Mouse (Mus musculus): Measurements from ENCODE around the gene Smurf1. TPM values are rescaled to one million over a fixed set of nuclear protein-coding genes. Genes with fewer than 3 reads are reported as not detected.
A peak's percentile ranks its signal among the peaks of the same experiment; 100 is the strongest.

Smurf1 gene
- polyA plus RNA-seq, 1 experiment from 2014 or later: 17.5 TPM

DNA sequence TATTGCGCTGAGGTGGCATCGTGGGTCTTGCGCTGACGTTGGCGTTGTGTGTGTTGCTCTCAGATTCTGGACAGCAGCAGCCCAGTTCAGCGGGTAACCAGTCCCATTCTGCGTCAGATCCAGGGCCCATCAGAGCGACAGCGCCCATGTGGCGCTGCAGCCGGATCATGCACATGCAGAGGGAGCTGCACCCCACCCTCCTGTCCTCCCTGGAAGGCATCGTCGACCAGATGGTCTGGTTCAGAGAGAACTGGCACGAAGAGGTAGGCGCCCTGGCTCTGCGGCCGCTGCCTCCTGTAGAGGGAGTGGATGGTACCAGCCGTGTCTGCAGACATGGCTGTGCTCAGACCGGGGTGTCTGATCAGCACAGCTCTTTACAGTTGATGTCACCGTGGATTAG is 120.3 kb downstream of the Smurf1 start:
- Histone ChIP-seq H3K36me3 (peaks cover 100% of the 10 kb centered on the region), H3K4me3 (no peak overlapping the region), H3K27ac (no peak overlapping the region), H3K4me1 (replicated peaks) (no peaks in the 10 kb centered on the region), H3K27me3 (ENCODE audit: insufficient read depth, poor library complexity, severe bottlenecking) (no peaks in the 10 kb centered on the region), H3K9me3 (no peaks in the 10 kb centered on the region)
- no peak for DNase-seq (ENCODE audit: low spot score)
- 97% methylated on average over 20 of the region's 20 CpGs for WGBS

DNA sequence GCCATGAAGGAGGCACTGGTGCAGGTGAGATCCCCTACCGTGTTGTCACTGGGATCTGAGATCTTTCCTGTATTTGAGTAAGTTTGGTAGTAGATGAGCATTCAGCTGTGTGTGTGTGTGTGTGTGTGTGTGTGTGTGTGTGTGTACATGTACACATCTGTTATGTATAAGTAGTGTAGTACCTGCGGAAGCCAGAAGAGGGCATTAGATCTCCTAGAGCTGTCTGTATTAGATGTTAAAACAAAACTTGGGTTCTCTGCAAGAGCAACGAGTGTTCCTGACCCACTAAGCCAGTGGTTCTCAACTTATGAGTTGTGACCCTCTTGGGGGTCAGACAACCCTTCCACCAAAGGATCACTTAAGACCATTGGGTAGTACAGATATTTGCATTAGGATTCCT is 129.5 kb downstream of the Smurf1 start:
- H3K9me3 ChIP-seq: no peaks in the 10 kb centered on the region; the same call in 1 of the 2 replicates
- H3K4me3 ChIP-seq: no peak overlapping the region
- WGBS: 94% methylated on average over 3 of the region's 3 CpGs
- H3K36me3 ChIP-seq: peaks cover 100% of the 10 kb centered on the region
- H3K4me1 ChIP-seq (replicated peaks): no peaks in the 10 kb centered on the region
- peak; percentile 11 for DNase-seq (ENCODE audit: low spot score)
- H3K27ac ChIP-seq: no peak overlapping the region
- no peaks in the 10 kb centered on the region for H3K27me3 ChIP-seq (ENCODE audit: insufficient read depth, poor library complexity, severe bottlenecking)

DNA sequence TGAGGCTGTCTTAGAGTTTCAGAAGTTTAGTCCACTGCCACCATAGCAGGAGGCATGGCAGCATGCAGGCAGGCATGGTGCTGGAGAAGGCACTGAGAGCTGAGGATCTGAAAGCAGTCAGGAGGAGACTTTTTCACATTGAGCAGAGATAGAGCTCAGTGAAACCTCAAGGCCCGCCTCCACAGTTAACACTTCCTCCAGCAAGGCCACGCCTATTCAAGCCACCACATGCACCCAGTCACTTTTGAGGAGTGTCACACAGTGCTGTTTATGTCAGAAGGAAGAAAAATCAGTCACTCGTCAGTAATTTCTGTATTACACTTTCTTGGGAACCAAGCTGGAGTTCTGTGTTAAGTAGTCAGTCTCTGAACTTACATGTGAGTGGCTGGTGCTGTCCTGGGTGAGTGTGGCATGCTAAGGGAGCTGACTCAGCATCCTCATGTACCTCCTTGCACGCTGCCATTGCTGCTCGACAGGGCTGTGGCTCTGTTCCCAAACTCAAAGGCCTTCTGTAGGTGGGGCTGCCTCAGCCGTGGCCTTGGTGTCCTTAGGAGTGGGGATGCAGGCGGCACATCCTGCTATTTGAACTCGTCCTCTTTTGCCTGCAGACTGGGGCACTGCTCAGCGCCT is 133.7 kb downstream of the Smurf1 start:
- Histone ChIP-seq H3K36me3 (peaks cover 100% of the 10 kb centered on the region), H3K27me3 (ENCODE audit: insufficient read depth, poor library complexity, severe bottlenecking) (no peaks in the 10 kb centered on the region), H3K4me3 (no peak overlapping the region), H3K27ac (no peak overlapping the region), H3K4me1 (replicated peaks) (no peaks in the 10 kb centered on the region; the same call in 1 of the 2 replicates), H3K9me3 (no peaks in the 10 kb centered on the region; the same call in 1 of the 2 replicates)
- WGBS: 91% methylated on average over 9 of the region's 9 CpGs
- no peak for DNase-seq (ENCODE audit: low spot score)

DNA sequence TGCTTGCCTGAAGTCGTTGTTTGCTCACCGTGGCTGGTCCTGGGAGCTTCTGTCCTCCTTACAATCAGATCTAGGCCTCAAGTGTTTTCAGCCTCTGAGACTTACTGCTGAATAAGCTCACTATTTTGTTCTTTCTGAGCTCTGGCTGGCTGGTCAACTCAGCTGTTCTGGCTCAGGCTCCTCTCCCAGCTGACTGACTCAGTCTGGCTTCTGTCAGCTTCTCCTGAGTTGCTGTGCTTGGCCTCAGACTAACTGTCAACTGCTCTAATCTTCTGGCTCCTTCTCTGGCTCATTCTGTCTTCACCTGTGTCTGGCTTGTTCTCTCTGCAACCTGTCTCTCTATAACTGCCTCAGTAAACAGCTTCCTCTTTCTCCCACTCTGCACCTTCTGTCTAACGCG is 136.0 kb downstream of the Smurf1 start:
- H3K9me3 ChIP-seq: no peaks in the 10 kb centered on the region
- no peaks in the 10 kb centered on the region for H3K27me3 ChIP-seq (ENCODE audit: insufficient read depth, poor library complexity, severe bottlenecking)
- WGBS: 94% methylated on average over 4 of the region's 4 CpGs
- no peaks in the 10 kb centered on the region; the same call in 1 of the 2 replicates for H3K4me1 ChIP-seq (replicated peaks)
- no peak overlapping the region for H3K4me3 ChIP-seq
- peaks cover 100% of the 10 kb centered on the region for H3K36me3 ChIP-seq
- no peak overlapping the region for H3K27ac ChIP-seq
- DNase-seq (ENCODE audit: low spot score): no peak

DNA sequence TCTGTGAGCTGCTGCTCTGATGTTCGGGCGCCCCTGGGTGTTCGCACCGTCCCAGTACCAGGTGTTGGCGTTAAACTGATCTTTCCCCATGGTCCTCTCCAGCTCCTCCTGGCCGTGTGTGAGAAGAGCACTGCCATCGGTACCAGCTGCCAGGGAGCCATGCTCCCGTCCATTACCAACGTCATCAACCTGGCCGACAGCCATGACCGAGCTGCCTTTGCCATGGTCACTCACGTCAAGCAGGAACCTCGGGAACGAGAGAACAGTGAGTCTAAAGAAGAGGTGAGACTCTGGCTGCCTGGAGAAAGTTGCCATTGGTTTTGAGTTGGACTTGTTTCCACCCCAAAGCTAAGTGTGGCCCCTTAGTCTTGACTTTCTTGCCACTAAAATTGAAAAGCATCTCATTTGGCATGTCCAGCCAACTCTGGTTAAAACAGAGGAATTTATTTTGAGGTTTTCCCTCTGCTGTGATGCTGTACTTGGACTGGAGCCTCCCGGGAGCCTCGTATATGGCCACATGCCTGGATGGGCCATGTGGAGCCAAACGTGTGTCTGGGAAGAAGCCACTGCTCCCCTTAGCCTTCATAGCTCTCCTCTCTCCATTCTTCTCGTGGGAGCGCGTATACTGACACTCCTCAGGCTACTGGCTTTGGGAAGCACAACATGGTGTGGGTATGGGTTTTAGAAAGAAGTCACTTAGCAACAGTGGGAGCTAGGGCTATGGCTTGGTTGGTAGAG is 137.1 kb downstream of the Smurf1 start:
- no peak for DNase-seq (ENCODE audit: low spot score)
- no peaks in the 10 kb centered on the region; the same call in 1 of the 2 replicates for H3K4me1 ChIP-seq (replicated peaks)
- whole genome bisulfite sequencing: 95% methylated on average over 20 of the region's 20 CpGs
- H3K36me3 ChIP-seq: peaks cover 100% of the 10 kb centered on the region
- H3K9me3 ChIP-seq: no peaks in the 10 kb centered on the region
- no peak overlapping the region for H3K27ac ChIP-seq
- H3K4me3 ChIP-seq: no peak overlapping the region
- H3K27me3 ChIP-seq (ENCODE audit: insufficient read depth, poor library complexity, severe bottlenecking): no peaks in the 10 kb centered on the region

Other genes starting within 250 kb of the Smurf1 start
- 1.6 and 13.8 TPM in 2 replicates for gene Tmem130, start 204.0 kb downstream of the Smurf1 start, polyA plus RNA-seq (2016; fragmentation: Nextera tagmentation; extraction: Ambion mirVana)
- gene Trrap, start 198.1 kb downstream of the Smurf1 start, polyA plus RNA-seq (2016; fragmentation: Nextera tagmentation; extraction: Ambion mirVana): 80.3 and 80.7 TPM in 2 replicates
- 0.13 TPM in 1 of 2 replicates, not detected in the other for gene Gm4871, start 66.9 kb upstream of the Smurf1 start, polyA plus RNA-seq (2016; fragmentation: Nextera tagmentation; extraction: Ambion mirVana)
- not detected in 2 replicates for gene 1700018F24Rik, start 77.1 kb upstream of the Smurf1 start, polyA plus RNA-seq (2016; fragmentation: Nextera tagmentation; extraction: Ambion mirVana)
- 145 and 159 TPM in 2 replicates for gene Arpc1a, start 118.0 kb upstream of the Smurf1 start, polyA plus RNA-seq (2016; fragmentation: Nextera tagmentation; extraction: Ambion mirVana)
- gene Kpna7, start 118.2 kb upstream of the Smurf1 start, polyA plus RNA-seq (2016; fragmentation: Nextera tagmentation; extraction: Ambion mirVana): not detected in 2 replicates
- 107 and 126 TPM in 2 replicates for gene Arpc1b, start 148.4 kb upstream of the Smurf1 start, polyA plus RNA-seq (2016; fragmentation: Nextera tagmentation; extraction: Ambion mirVana)
- 130 and 135 TPM in 2 replicates for gene Pdap1, start 174.4 kb upstream of the Smurf1 start, polyA plus RNA-seq (2016; fragmentation: Nextera tagmentation; extraction: Ambion mirVana)
- gene Bud31, start 174.5 kb upstream of the Smurf1 start, polyA plus RNA-seq (2016; fragmentation: Nextera tagmentation; extraction: Ambion mirVana): 244 and 266 TPM in 2 replicates
- 19.6 and 21.9 TPM in 2 replicates for gene Ptcd1, start 201.3 kb upstream of the Smurf1 start, polyA plus RNA-seq (2016; fragmentation: Nextera tagmentation; extraction: Ambion mirVana)
- gene Cpsf4, start 201.4 kb upstream of the Smurf1 start, polyA plus RNA-seq (2016; fragmentation: Nextera tagmentation; extraction: Ambion mirVana): 70.5 and 92.9 TPM in 2 replicates
- 542 and 582 TPM in 2 replicates for gene Atp5j2, start 226.2 kb upstream of the Smurf1 start, polyA plus RNA-seq (2016; fragmentation: Nextera tagmentation; extraction: Ambion mirVana)
- gene Zkscan14, start 236.0 kb upstream of the Smurf1 start, polyA plus RNA-seq (2016; fragmentation: Nextera tagmentation; extraction: Ambion mirVana): 7.8 and 9.2 TPM in 2 replicates
- 15.2 and 17.2 TPM in 2 replicates for gene Zkscan5, start 238.7 kb upstream of the Smurf1 start, polyA plus RNA-seq (2016; fragmentation: Nextera tagmentation; extraction: Ambion mirVana)